Mouse (Mus musculus): ENCODE measurements around the gene Plekhj1.
A peak's percentile ranks its signal among the peaks of the same experiment; 100 is the strongest.
"Not testable (repeated sequence)": the region's sequence is repeated elsewhere in the genome, so short reads cannot be mapped to it uniquely, and the experiment has no call there.

The Plekhj1 gene

DNA sequence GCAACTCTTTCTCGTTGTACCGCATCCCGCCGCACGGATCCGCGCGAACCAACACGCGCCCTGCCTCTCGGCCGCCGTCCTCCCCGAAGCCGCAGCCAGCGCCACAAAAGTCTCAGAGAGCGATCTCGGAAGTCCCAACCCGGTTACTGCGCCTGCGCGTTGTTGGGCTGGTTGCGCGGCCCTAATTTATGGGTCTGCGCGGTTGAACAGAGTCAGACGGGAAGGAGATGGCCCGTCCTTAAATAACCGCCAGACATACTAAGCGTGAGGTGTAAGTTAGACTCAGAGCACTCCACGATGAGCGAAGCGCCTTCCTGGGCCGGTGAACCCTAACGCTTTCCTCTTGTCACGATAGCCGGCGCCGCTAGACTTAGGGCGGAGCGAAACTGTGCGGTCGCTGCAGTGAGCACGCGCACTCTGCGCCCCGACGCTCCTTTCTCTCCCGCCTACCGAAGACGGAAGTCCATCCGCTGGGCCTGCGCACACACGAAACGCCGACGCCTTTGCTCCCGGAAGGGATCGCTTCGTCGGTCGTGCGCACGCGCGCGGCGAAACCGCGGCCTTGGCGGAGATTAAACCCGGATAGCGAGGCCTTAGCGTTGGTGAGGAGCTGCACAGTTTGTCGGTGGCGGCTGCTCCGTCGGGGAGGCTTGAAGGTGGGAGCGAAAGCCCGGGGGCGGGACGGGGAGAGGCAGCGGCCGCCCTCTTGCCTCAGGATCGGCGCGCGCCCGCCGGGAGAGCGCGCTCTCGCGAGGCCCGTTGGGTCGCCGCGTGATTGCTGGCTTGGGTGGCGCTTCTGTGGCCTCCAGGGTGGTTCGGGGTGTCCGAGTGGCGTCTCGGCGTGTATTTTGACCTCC is at the start of gene Plekhj1, which contains the start of gene Sf3a2:
Gene Plekhj1 (minus strand): TSS at position 477 of the 857 bp plus-strand sequence.
Gene Sf3a2 (plus strand): TSS at position 49 of the 857 bp plus-strand sequence.
- DNase-seq (ENCODE audit: low spot score) = peak; percentile 97

DNA sequence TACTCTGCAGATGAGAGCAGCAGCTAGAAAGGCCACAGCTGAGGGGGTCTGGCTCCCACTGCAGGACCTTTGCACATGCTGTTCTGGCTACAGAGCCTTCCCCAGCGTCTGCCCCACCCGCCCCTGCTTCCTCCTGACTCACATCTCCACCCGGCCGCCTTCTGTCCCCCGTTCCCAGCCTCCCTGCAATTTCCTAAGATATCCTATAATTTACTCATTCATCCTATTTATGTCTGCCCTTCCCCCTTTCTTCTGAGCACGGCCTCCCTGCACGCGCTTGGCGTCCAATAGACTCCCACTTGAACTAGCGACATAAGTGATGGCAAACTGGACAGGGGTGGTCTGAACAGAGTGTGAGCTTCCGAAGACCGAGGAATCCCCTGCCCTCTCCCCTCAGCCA is 47.3 kb upstream of the Plekhj1 start:
- no peak for DNase-seq (ENCODE audit: low spot score)

DNA sequence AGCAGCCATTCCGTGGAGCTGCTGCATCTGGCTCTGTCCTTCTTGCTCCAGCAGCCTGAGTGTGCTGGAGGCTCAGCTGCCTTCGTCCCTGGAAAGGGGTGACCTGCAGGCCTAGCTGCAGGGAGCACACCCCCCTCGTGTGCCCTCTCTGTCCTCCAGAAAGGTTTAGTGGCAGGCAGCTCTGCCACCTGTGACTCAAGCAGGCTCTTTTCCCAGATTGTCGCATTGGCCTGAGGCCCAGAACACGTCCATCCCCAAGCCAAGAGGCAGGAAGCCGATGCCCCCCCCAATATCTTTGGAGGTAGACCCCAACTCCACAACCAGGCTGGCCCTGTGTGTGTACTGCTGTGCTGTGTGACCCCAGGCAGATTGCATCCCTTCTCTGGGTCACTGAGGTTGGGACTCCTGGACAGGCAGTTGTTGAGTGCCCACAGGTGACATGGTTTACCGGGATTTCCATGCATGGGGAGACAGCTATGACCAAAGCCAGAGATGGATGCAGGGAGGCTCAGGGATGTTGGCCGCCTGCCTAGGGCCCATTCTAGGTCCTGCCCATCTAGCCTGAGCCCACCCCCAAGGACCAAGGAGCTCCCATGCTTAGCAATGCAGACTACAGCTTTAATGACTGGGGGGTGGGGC is 46.7 kb upstream of the Plekhj1 start:
- no peak for DNase-seq (ENCODE audit: low spot score)

DNA sequence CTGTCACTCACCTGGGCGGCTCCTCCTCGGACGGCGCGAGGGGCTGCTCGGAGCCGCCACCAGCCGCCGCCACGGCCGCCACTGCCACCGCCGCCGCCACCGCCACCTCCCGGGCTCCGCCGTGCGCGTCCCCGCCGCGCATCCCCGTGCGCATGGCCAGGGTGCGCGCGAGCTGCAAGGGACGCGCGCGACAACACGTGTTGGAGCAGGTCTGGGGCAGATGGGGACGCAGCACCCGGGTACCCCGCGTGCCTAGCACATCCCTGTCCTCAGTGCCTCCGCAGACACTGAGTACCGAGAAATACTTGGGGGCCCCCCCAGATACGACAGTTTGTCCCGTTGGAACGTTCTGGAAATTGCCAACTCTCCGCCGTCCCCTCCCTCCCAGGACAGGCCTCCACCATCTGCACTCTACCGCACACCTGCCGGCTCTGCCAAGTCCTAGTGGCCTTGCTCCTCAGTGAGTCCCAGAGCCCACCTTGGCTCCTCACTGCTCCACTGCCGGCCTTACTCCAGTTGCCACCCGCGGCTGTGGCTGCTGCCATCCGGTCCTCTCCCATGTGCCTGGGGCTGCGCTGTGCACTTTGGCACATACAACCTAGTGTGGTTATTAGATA is 45.6 kb upstream of the Plekhj1 start, which contains the start of gene Lingo3:
Gene Lingo3 (minus strand): TSS at position 109 of the 617 bp plus-strand sequence.
- DNase-seq (ENCODE audit: low spot score) = no peak

DNA sequence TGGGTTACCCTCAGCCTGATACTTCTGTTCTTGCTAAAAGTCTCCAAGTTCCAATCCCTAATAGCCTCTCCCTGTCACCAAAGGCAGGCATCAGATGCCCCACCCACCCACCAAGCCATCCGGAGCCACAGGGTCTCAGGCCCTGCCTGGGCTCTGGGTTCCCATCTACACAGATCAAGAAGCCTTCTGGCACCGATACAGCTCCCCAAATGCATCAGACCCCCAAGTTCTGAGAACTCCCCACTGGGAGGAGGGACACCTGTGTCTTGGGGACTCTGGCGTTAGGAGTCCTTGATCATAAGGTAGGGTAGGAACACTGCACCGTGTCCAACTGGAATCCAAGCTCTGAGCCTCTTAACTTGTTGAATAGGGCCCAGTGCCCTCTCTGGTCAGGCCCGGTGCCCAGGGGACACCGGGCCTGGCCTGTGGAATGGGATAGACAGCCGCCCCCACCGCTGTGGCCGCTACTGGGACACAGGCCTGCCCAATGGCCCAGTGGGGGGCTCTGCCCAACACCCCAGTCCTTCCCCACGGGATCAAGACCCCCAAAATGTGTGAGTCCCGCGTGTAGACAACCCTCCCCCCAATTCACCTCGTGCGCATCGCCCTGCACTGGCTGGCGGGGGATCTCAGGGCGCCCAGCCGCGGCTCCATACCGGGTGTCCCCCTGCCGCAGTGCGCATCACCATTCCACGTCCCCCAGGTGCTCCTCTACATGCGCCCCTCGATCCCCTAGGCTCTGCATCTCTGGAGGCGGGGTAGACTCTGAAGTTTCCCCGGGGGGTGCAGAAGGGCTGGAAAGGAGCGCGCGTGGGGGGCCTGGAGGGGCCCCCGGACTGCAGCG is 44.9 kb upstream of the Plekhj1 start:
- no peak for DNase-seq (ENCODE audit: low spot score)

DNA sequence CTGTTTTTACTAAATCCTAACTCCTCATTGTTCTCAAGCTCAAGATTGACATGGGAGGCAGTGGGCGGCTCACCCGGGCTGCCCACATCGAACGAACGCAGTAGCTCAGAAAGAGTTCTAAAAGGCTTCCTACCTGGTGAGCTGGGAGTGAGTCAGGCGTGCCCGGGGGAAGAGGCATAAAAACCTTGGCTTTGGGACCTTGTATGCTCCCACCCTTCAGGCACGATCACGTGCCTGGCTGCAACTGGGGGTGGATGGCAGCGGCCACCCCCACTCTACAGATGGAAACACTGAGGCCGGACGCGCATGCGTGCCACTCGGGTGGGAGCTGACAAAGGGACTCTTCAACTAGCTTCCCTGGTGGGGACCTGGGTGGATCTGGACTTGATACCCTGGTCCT is 43.9 kb upstream of the Plekhj1 start:
- DNase-seq (ENCODE audit: low spot score) = no peak

DNA sequence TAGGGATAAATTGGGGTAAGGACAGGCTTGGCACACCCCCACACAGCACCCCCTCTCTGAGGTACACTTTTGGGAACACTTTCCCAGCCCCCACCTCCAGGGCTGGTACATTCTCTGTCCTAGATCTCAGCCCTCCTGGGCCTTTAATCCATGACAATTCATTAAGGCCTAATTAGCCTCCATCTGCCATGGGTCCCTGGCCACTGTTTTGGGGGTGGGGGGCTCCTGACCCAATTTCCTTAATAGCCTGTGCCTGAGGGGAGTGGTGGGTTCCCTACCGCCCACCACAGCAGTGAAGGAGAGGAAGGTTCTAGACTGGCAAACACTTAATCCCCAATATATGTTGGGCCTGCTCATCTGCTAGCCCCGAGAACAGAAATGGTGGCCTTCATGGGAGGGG is 43.3 kb upstream of the Plekhj1 start:
- DNase-seq (ENCODE audit: low spot score) = no peak

DNA sequence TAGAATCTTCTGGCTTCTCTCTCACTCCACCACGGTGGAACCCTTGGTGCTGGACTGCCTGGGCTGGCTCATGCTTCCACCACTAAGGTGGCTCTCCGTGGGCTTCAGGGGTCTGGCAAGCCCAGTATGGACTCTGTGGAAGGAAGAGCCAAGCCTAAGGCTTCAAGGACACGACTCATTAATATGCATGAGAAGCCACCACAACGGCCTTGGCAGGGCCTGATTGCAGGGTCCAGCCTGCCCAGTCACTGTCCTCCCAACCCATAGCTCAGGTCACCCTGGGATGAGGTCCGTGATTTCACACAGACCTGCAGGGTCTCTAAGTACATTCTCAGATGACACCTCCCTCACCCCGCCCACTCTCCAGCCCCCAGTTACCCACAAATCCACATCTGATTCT is 41.4 kb upstream of the Plekhj1 start:
- DNase-seq (ENCODE audit: low spot score) = no peak

DNA sequence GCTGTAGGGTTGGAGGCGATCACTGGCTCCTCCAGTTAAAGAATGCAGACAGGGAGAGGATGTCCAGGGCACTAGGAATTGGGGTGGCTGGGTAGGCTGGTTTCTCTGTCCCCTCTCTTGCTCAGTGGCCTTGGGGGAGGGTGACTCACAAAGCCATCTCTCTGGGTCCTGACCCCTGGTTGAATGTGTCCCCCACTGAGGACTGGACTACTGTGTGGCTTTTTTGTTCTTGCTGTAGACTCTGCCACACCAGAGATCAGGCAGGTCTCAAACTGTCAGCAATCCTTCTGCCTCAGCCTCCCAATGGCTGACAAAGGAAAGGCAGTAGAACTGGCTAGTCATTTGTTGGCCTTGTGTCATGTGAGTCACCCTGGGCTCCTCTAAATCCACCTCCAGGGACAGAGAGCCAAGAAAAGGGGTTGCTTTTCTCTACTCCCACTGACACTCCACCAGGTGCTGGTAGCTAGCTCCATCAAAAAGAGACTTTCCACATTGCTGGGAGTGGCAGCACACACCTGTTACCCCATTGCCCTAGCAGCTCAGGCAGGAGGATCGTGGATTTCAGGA is 40.0 kb upstream of the Plekhj1 start:
- no peak for DNase-seq (ENCODE audit: low spot score)

DNA sequence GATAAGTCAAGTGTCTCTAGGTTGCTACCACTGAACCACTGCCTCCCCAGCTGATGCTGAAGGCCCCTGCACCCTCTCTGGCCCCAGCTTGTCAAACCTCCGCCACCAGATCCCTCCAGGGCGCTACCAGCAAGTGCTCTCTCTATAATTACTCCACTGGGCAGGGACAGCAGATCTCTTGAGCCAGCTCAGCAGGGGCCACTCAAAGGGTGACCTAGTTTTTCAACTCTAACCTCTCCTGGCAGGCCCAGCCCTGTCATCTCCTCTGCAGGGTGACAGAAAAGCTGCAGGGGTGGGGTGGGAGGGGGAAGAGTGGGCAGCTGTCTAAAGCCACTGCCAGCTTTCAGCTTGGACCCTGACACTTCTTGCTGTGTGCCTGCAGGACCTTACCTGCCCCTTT is 39.4 kb upstream of the Plekhj1 start:
- DNase-seq (ENCODE audit: low spot score) = no peak

DNA sequence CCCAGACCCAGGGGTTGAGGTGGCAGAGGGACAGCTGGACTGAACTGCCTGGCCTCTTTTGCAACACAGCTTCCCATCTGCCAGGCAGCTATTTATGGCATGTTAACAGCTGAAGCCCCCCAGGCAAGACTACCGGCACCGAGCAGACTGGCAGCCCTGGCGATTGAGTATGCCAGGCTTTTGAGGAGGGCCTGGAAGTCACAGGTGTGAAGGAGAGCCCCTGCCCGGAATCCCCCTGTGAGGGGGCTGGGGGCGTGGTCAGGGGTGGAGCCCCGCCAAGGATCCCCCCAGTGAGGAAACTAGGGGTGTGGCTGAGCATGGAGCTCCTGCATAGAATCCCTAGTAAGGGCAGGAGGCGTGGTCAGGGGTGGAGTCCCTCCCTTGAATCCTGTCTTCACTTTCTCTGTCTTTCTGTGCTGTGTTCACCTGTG is 38.5 kb upstream of the Plekhj1 start:
- no peak for DNase-seq (ENCODE audit: low spot score)

DNA sequence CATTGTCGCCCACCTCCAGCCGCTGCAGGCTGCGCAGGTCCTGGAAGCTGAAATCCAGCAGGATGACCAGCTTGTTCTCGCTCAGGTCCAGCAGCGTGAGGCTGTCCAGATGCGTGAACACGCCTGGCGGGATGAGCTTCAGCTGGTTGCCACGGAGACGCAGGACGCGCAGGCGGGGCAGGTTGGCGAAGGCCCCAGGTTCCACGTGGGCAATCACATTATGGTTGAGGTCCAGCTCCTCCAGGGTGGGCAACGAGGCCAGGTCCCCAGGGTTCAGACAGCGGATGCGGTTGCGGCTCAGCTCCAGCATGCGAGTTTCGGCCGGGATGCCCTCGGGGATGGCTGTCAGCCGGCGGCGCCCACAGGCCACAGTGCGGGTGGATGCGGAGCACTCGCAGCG is 37.2 kb upstream of the Plekhj1 start:
- no peak for DNase-seq (ENCODE audit: low spot score)

DNA sequence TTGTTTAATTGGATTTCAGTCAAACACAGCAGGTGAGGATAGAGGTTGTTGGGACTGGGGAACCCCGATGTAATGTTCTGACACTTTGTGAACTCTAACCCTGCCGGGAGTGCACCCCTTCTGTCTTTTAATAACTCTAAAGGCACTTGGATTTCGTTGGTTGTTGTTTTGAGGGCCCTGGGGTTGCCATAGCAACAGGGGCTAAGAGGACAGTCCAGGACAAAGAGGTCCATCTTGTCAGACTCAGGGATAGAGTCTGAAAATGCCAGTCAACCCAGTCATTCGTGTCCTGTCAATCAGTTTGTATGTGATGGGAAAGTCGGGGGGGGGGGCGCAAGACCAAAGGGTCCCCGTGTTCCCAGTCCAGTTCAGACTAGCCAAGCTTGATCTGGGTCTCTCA is 34.4 kb upstream of the Plekhj1 start:
- no peak for DNase-seq (ENCODE audit: low spot score)

DNA sequence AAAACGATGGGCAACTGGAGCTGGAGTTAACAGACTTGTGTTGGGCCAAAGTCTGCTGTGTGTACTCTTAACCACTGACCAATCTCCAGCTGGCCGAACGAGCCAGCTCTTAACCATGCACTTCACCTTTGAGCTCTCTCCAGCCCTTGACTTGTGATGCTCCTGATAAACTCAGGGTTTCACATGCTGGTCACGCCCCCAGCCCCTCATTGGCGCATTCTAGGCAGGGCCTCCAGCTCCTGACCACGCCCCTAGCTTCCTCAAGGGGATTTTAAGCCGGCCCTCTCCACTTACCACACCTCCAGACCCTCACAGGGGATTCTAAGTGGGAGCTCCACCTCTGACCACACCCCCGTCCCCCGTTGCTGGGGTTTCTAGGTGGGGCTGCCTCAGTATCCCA is 32.7 kb upstream of the Plekhj1 start:
- DNase-seq (ENCODE audit: low spot score) = no peak

DNA sequence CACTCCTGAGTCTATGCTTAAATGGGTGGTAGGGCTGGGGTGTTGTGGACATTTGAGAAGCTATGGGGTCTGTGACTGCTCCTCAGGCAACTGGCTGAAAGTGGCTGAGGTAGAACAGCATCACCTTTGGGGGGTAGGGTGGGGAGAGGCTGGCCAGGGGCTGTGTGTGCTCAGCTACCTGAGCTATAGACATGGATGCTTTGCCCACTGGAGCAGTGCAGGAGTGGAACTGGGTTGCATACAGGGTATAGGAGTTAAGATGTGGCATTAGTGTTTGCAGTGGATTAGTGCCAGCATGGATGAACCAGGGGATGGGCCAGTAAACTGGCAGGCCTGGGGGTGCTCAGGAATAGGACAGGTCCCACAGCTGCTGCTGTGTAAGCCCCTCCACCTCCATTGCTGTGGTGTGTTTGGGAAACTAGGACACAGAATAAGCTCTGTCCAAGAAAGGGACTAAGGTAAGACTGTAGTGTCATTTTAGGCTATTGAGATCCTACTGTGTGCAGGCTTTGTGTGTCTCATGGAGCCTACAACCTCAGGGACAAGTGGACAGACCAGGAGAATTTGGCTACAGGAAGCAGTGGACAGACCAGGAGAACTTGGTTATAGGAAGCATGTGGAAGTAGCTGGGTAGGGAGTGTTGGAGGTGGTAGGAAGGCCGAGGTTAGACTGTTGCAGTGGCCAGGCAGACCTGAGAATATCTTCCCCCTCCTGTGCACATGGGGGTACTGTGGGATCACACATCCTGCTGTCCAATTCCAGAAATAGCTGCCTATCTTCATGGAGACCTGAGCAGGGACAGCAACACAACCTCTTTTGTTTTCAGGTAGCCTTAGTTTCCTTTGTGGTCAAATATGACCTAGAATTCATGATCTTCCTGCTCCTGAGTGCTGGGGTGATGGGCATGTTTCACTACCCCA is 31.2 kb upstream of the Plekhj1 start:
- no peak for DNase-seq (ENCODE audit: low spot score)

DNA sequence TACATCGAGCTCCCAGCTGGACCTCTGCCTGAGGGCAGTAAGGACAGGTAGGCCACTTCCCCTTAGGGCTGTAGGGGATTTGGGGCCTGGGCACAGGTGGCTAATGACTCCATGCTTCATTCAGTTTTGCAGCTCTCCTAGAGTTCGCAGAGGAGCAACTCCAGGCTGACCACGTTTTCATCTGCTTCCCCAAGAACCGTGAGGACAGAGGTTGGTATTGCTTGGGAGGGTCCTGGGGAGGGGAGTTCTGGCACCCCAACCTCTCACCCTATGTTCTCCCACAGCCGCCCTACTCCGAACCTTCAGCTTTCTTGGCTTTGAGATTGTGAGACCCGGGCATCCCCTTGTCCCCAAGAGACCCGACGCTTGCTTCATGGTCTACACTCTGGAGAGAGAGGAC is 30.2 kb upstream of the Plekhj1 start:
- DNase-seq (ENCODE audit: low spot score) = not testable (repeated sequence)

DNA sequence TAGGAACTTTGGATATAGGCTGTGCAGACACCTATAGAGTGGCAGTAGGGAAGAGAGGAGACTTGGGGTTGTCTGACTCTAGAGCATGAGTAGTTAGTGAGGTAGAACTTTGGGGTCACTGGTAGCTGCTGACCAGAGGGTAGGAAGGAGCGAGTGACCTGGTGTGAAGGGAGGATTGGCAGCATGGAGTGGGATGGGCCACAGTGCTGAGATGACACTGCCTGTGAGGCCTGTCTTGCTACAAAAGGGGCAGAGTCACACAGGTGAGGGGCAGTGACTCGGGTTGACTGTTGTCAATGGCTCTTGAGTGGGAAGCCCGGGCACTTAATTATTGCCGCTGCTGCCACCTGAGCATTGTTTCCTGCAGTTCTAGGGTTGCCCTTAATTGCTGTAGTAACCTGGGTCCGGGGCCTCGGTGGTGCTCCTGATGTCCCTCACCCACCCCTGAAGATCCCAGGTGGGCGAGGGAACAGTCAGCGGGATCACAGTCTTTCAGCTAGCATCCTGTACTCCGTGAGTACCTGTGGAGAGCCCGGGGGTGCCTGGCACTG is 29.5 kb upstream of the Plekhj1 start:
- DNase-seq (ENCODE audit: low spot score) = no peak

DNA sequence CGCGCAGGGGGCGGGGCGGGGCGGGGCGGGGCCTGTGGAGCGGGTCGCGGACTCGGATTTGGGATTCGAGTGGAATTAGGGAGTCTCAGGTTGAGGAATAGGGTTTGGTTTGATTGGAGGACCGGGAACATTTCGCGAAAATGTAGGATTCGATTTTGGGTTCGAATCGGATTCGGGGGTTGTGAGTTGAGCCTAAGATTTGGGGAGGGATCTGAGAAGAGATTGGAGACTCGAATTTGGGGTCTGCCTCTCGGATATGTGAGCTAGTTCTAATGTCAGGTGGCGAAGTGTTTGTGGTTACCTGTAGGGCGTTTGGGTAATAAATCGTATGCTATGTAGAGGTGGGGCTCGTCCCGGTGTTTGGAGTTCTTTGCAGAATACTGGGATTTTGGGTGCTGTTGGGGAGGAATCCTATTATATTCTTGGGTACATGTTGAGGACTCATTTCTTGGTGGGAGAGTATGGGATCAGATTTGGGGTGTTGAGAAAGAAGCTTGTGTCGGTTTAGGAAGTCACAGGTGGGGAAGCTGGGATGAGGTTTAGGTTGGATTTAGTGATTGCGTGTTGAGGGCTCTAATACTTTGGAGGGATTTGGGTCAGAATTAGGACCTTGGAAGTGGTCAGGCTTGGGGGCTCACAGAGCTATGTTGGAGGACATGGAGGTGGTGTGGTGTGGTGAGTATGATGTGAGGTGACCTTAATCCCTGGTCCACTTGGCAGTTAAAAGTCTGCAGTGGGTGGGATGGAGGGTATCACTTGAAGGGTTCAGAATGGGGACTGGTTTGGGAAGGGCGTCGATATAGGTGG is 28.8 kb upstream of the Plekhj1 start:
- DNase-seq (ENCODE audit: low spot score) = no peak
